Mouse (Mus musculus) lung, postnatal 0 days (tissue): Measurements from ENCODE around the gene Ccdc106.

ENCODE experiments used
- CTCF ChIP-seq: IDR thresholded peaks from 2 replicates; pipeline ENCODE4 v1.5.1; 2016; ENCODE audit warnings: antibody characterized with exemption, mild to moderate bottlenecking
- EP300 ChIP-seq: IDR thresholded peaks from 2 replicates; pipeline ENCODE4 v1.6.1; 2016; ENCODE audit warnings: antibody characterized with exemption, mild to moderate bottlenecking, control low read depth

GRCm38 (mm10) chr7:4988250-4988649, 32.1 kb upstream of the Ccdc106 start:
- no peak for TF ChIP-seq CTCF
- TF ChIP-seq EP300, result no peak
